13 mouse cellular contexts compared by ENCODE assay signal in genomic region chr17:3218364-3218763, GRCm38 (mm10).
DNase-seq lines count a peak whose midpoint lies in the region; ATAC-seq and TF ChIP-seq lines count a peak whose summit lies in the region.
"Had no signal": no experiment of that assay in that cellular context is flagged by ENCODE, and none has a peak within 500 bp of the region (broad histone marks: within the 10 kb centered on the region; RNA-seq: fewer than 3 reads in every experiment).

No protein-coding gene starts in this region.

- no peaks in the 10 kb centered on the region for H3K9me3 ChIP-seq in heart, postnatal 0 days (replicated peaks; ENCODE audit: control insufficient read depth, low read length)
- H3K9me3 ChIP-seq: forebrain, embryonic 12.5 days had no signal

- no peak overlapping the region; the same call in 1 of the 2 replicates for H3K27ac ChIP-seq in heart, postnatal 0 days (ENCODE audit: low read depth)
- H3K27ac ChIP-seq in thymus, adult 2 months (ENCODE audit: control insufficient read depth, insufficient read depth, low read length), result no peak overlapping the region
- H3K27ac ChIP-seq: forebrain, embryonic 12.5 days had no signal

- intact Hi-C loops in heart, postnatal 25 days (cut with DNase I), result no loop called here

- peak; percentile 16 for DNase-seq in heart, postnatal 0 days (ENCODE audit: low spot score)
- DNase-seq in heart, postnatal 25 days (ENCODE audit: low spot score), result no peak
- peak; percentile 22 for DNase-seq in testis, postnatal 14 days (ENCODE audit: low spot score)
- no peak for DNase-seq in testis, postnatal 10 days (ENCODE audit: low spot score)
- peak; percentile 62 for DNase-seq in kidney, postnatal 14 days
- no peak for DNase-seq in thymus, adult 2 months
- DNase-seq in left cerebral cortex, adult 11 months (ENCODE audit: low spot score), result no peak
- DNase-seq: cerebellum, adult 9-10 months; gastrocnemius, postnatal 14 days; thymus, postnatal 4 days had no signal

- WGBS in heart, postnatal 0 days, result 67% methylated on average over 7 of the region's 7 CpGs
- 98% methylated on average over 7 of the region's 7 CpGs for WGBS in thymus, adult 2 months

- TF ChIP-seq EP300 in heart, postnatal 0 days (IDR thresholded peaks at IDR 0.05; ENCODE audit: low read depth), result no peak

- no peak for TF ChIP-seq POLR2A in thymus, adult 2 months (IDR thresholded peaks at IDR 0.05; ENCODE audit: control insufficient read depth, extremely low read depth, insufficient read depth, low read length, poor library complexity)

- ATAC-seq in heart, postnatal 0 days (ENCODE audit: insufficient read depth, low read depth), result peak; percentile 53; the same call in 1 of the 2 replicates
- ATAC-seq: midbrain, embryonic 16.5 days had no signal

- peaks cover 10% of the 10 kb centered on the region; the same call in 1 of the 2 replicates for H3K36me3 ChIP-seq in heart, postnatal 0 days (replicated peaks; ENCODE audit: control insufficient read depth, insufficient read depth, low read length)
- no peaks in the 10 kb centered on the region for H3K36me3 ChIP-seq in thymus, adult 2 months (ENCODE audit: control insufficient read depth, insufficient read depth, low read length)

- no peaks in the 10 kb centered on the region for H3K27me3 ChIP-seq in heart, postnatal 0 days (ENCODE audit: control insufficient read depth, insufficient read depth, low read length)
- no peaks in the 10 kb centered on the region for H3K27me3 ChIP-seq in thymus, adult 2 months (ENCODE audit: control insufficient read depth, insufficient read depth, low read length)
- H3K27me3 ChIP-seq: CH12.LX; forebrain, embryonic 12.5 days had no signal

- H3K4me3 ChIP-seq in heart, postnatal 0 days (ENCODE audit: low read depth, low read length), result no peak overlapping the region
- no peak overlapping the region for H3K4me3 ChIP-seq in thymus, adult 2 months (ENCODE audit: control insufficient read depth, insufficient read depth, low read length)
- H3K4me3 ChIP-seq: forebrain, embryonic 12.5 days had no signal

- H3K4me1 ChIP-seq in heart, postnatal 0 days (ENCODE audit: control insufficient read depth, insufficient read depth), result peaks cover 6% of the 10 kb centered on the region; the same call in 1 of the 2 replicates
- H3K4me1 ChIP-seq in thymus, adult 2 months (replicated peaks; ENCODE audit: control insufficient read depth, insufficient read depth, low read length), result no peaks in the 10 kb centered on the region
- H3K4me1 ChIP-seq: forebrain, embryonic 12.5 days had no signal

- no peak overlapping the region for H3K4me2 ChIP-seq in heart, postnatal 0 days (ENCODE audit: low read depth, low read length)
- H3K4me2 ChIP-seq: forebrain, embryonic 12.5 days had no signal

- no peak overlapping the region for H3K9ac ChIP-seq in heart, postnatal 0 days (replicated peaks; ENCODE audit: low read depth, low read length)
- H3K9ac ChIP-seq: forebrain, embryonic 12.5 days had no signal

- TF ChIP-seq CTCF in heart, postnatal 0 days (IDR thresholded peaks at IDR 0.05; ENCODE audit: low read depth), result no peak
- TF ChIP-seq CTCF in thymus, adult 2 months (IDR thresholded peaks at IDR 0.05; ENCODE audit: borderline replicate concordance, control insufficient read depth, extremely low read depth, insufficient read depth, low read length, poor library complexity), result no peak

Comparison
In these comparisons a context has a peak if more than half of its experiments do, and no peak if none do; other contexts are left out.
1. DNase-seq: peak in heart, postnatal 0 days (single experiment), testis, postnatal 14 days (single experiment) and kidney, postnatal 14 days (single experiment); none in heart, postnatal 25 days (single experiment), testis, postnatal 10 days (single experiment), thymus, adult 2 months (single experiment) and left cerebral cortex, adult 11 months (single experiment).